Mouse (Mus musculus) hindbrain, embryonic 16.5 days (tissue): ENCODE data around the gene Txndc2. TPM values are rescaled to one million over a fixed set of nuclear protein-coding genes. Genes with fewer than 3 reads are reported as not detected.

Experiments used
- ATAC-seq: fragments of 200-750 bp; cut with Nextera tagmentation; 2 replicates; pipeline ENCODE4 v1.8.0; 2017; ENCODE audit warnings: moderate TSS enrichment, moderate library complexity
- H3K27ac ChIP-seq: fragments of 300-500 bp; sonication (generic); 2 replicates; pipeline ENCODE4 v1.5.1; 2014; ENCODE audit warnings: low read depth, mild to moderate bottlenecking, control low read depth, low read length, moderate library complexity
- H3K27me3 ChIP-seq: fragments of 300-500 bp; sonication (generic); replicated peaks from 2 replicates; pipeline ENCODE4 v1.6.1; 2014; ENCODE audit warnings: low read length; ENCODE audit not compliant: control insufficient read depth, insufficient read depth
- H3K36me3 ChIP-seq: fragments of 300-500 bp; sonication (generic); 2 replicates; pipeline ENCODE4 v1.6.1; 2014; ENCODE audit warnings: mild to moderate bottlenecking, low read length, moderate library complexity, mixed read lengths; ENCODE audit not compliant: control insufficient read depth, insufficient read depth
- H3K4me1 ChIP-seq: fragments of 300-500 bp; sonication (generic); 2 replicates; pipeline ENCODE4 v1.6.1; 2014; ENCODE audit warnings: low read depth, low read length; ENCODE audit not compliant: control insufficient read depth, insufficient read depth
- H3K4me2 ChIP-seq: fragments of 300-500 bp; sonication (generic); 2 replicates; pipeline ENCODE4 v1.6.1; 2014; ENCODE audit warnings: mild to moderate bottlenecking, low read length, control low read depth, moderate library complexity
- H3K4me3 ChIP-seq: fragments of 300-500 bp; sonication (generic); 2 replicates; pipeline ENCODE4 v1.5.1; 2014; ENCODE audit warnings: mild to moderate bottlenecking, low read length, control low read depth, moderate library complexity
- H3K9ac ChIP-seq: fragments of 300-500 bp; sonication (generic); 2 replicates; pipeline ENCODE4 v1.6.1; 2014; ENCODE audit warnings: low read depth, mild to moderate bottlenecking, control low read depth, low read length, moderate library complexity
- H3K9me3 ChIP-seq: fragments of 300-500 bp; sonication (generic); 2 replicates; pipeline ENCODE4 v1.6.1; 2014; ENCODE audit warnings: mild to moderate bottlenecking, low read length, moderate library complexity; ENCODE audit not compliant: control insufficient read depth
- WGBS: fragments of 180-500 bp; shearing (Covaris S2); extraction: QIAGEN DNeasy Blood & Tissue Kit; methylation state at CpG from one replicate; pipeline ENCODE4 v1.1.7; 2014; 5-methylcytosine and 5-hydroxymethylcytosine counted together
- polyA plus RNA-seq: library from polyadenylated mRNA; unstranded; fragments of >200 nt; fragmentation: Nextera tagmentation; extraction: Ambion mirVana; gene quantifications from 2 replicates; pipeline ENCODE4 v1.2.1, GENCODE M21; 2015

Gene Txndc2
- polyA plus RNA-seq, 1 experiment from 2014 or later: not detected

GRCm38 (mm10) chr17:65658416-65658815, 16.4 kb upstream of the Txndc2 start:
- Histone ChIP-seq H3K36me3 (no peaks in the 10 kb centered on the region), H3K4me3 (no peak overlapping the region), H3K4me1 (no peaks in the 10 kb centered on the region), H3K9me3 (no peaks in the 10 kb centered on the region), H3K27me3 (no peaks in the 10 kb centered on the region), H3K27ac (no peak overlapping the region), H3K9ac (no peak overlapping the region), H3K4me2 (no peak overlapping the region)
- ATAC-seq: no peak
- WGBS: 97% methylated on average over 2 of the region's 2 CpGs

- H3K4me2 ChIP-seq: no peak overlapping the region
- WGBS: 94% methylated on average over 9 of the region's 9 CpGs
- no peaks in the 10 kb centered on the region for H3K9me3 ChIP-seq
- H3K4me1 ChIP-seq: no peaks in the 10 kb centered on the region
- H3K27me3 ChIP-seq: no peaks in the 10 kb centered on the region
- H3K4me3 ChIP-seq: no peak overlapping the region
- no peak overlapping the region for H3K27ac ChIP-seq
- H3K9ac ChIP-seq: no peak overlapping the region
- no peak for ATAC-seq
- no peaks in the 10 kb centered on the region for H3K36me3 ChIP-seq
Measured at GRCm38 (mm10) chr17:65657958-65658357, 16.0 kb upstream of the Txndc2 start.

GRCm38 (mm10) chr17:65656731-65657130, 14.8 kb upstream of the Txndc2 start:
- Histone ChIP-seq H3K9ac (no peak overlapping the region), H3K9me3 (no peaks in the 10 kb centered on the region), H3K4me3 (no peak overlapping the region), H3K4me2 (no peak overlapping the region), H3K27me3 (no peaks in the 10 kb centered on the region), H3K4me1 (no peaks in the 10 kb centered on the region), H3K36me3 (peaks cover 2% of the 10 kb centered on the region; the same call in 1 of the 2 replicates), H3K27ac (no peak overlapping the region)
- WGBS: 90% methylated on average over 6 of the region's 6 CpGs
- ATAC-seq: no peak

GRCm38 (mm10) chr17:65656076-65656475, 14.1 kb upstream of the Txndc2 start:
- 83% methylated on average over 8 of the region's 8 CpGs for WGBS
- H3K4me2 ChIP-seq: no peak overlapping the region
- H3K36me3 ChIP-seq: peaks cover 3% of the 10 kb centered on the region; the same call in 1 of the 2 replicates
- no peak for ATAC-seq
- H3K9me3 ChIP-seq: no peaks in the 10 kb centered on the region
- H3K27ac ChIP-seq: no peak overlapping the region
- H3K27me3 ChIP-seq: no peaks in the 10 kb centered on the region
- no peak overlapping the region for H3K4me3 ChIP-seq
- no peak overlapping the region for H3K9ac ChIP-seq
- H3K4me1 ChIP-seq: no peaks in the 10 kb centered on the region

- Histone ChIP-seq H3K4me3 (no peak overlapping the region), H3K9ac (no peak overlapping the region), H3K27me3 (no peaks in the 10 kb centered on the region), H3K27ac (no peak overlapping the region), H3K4me1 (no peaks in the 10 kb centered on the region), H3K36me3 (peaks cover 3% of the 10 kb centered on the region; the same call in 1 of the 2 replicates), H3K9me3 (no peaks in the 10 kb centered on the region), H3K4me2 (no peak overlapping the region)
- ATAC-seq: no peak
- WGBS: 70% methylated on average over 4 of the region's 4 CpGs
Measured at GRCm38 (mm10) chr17:65655608-65656007, 13.6 kb upstream of the Txndc2 start.

DNA sequence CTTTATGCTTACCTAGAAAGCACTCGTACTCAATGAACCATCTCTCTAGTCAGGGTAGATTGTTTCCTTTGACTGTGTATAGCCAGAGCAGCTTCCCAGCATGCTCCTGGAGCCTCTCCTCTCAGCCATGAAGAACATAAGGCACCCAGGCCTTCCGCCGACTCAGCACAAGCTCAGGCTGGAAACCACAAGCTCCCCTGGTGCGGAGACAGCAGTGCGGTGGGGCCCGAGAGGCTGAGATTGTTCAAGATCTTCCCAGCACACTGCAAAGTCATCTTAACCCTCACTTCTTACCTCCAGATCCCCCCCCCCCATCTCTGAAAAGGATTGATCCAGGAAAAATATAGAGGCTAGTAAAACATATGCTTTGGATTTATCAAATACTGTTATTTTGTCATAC, 8.6 kb upstream of the Txndc2 start:
- Histone ChIP-seq H3K9me3 (no peaks in the 10 kb centered on the region), H3K36me3 (peaks cover 3% of the 10 kb centered on the region; the same call in 1 of the 2 replicates), H3K4me3 (no peak overlapping the region), H3K27ac (no peak overlapping the region), H3K9ac (no peak overlapping the region), H3K4me2 (no peak overlapping the region), H3K4me1 (no peaks in the 10 kb centered on the region), H3K27me3 (no peaks in the 10 kb centered on the region)
- ATAC-seq: no peak
- 77% methylated on average over 6 of the region's 6 CpGs for WGBS

DNA sequence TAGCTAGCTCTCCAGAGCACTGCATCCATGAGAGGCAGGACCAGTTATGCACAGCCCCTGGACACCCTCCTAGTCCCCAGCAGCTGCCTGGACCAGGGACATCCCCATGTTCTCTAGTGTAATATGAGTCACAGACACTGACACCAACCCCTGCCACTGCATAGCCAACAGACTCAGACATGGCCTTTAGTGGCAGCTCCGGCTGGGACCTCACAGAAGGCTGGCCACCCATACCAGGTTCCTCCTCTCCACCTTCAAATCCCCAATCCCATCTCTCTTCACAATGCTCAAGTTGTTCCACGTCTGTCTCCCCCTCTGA, 7.2 kb upstream of the Txndc2 start:
- no peaks in the 10 kb centered on the region for H3K27me3 ChIP-seq
- ATAC-seq: no peak

GRCm38 (mm10) chr17:65648371-65649174, 6.6 kb upstream of the Txndc2 start:
- Histone ChIP-seq H3K4me1 (peaks cover under 1% of the 10 kb centered on the region), H3K36me3 (peaks cover 3% of the 10 kb centered on the region; the same call in 1 of the 2 replicates), H3K27ac (no peak overlapping the region), H3K4me3 (no peak overlapping the region), H3K27me3 (no peaks in the 10 kb centered on the region), H3K4me2 (no peak overlapping the region), H3K9ac (no peak overlapping the region), H3K9me3 (no peaks in the 10 kb centered on the region)
- ATAC-seq: peak; percentile 46; the same call in 1 of the 2 replicates
- 80% methylated on average over 9 of the region's 9 CpGs for WGBS

More for the DNA sequence above, 7.2 kb upstream of the Txndc2 start:
- no peak overlapping the region for H3K9ac ChIP-seq
- H3K4me3 ChIP-seq: no peak overlapping the region
- no peaks in the 10 kb centered on the region for H3K9me3 ChIP-seq
- peaks cover 3% of the 10 kb centered on the region; the same call in 1 of the 2 replicates for H3K36me3 ChIP-seq
- 93% methylated on average over 2 of the region's 2 CpGs for WGBS
- no peak overlapping the region for H3K4me2 ChIP-seq
- no peak overlapping the region for H3K27ac ChIP-seq
- no peaks in the 10 kb centered on the region for H3K4me1 ChIP-seq

- Histone ChIP-seq H3K4me1 (peaks cover 7% of the 10 kb centered on the region), H3K36me3 (peaks cover 3% of the 10 kb centered on the region; the same call in 1 of the 2 replicates), H3K27ac (no peak overlapping the region), H3K4me2 (no peak overlapping the region), H3K4me3 (no peak overlapping the region), H3K9me3 (no peaks in the 10 kb centered on the region), H3K27me3 (no peaks in the 10 kb centered on the region), H3K9ac (no peak overlapping the region)
- no peak for ATAC-seq
- 51% methylated on average over 5 of the region's 5 CpGs for WGBS
Measured at GRCm38 (mm10) chr17:65647961-65648360, 6.0 kb upstream of the Txndc2 start.
